Mouse (Mus musculus) urinary bladder, postnatal 36 days (tissue): ENCODE measurements around the gene Fabp2.
"Not testable (repeated sequence)": the region's sequence is repeated elsewhere in the genome, so short reads cannot be mapped to it uniquely, and the experiment has no call there.

Experiments
- DNase-seq, 2 experiments: peaks; one replicate each; pipeline ENCODE4 v3.0.0; 2022; ENCODE audit warnings: low spot score in 2 of 2, mixed read lengths in 1 of 2

Gene Fabp2

DNA sequence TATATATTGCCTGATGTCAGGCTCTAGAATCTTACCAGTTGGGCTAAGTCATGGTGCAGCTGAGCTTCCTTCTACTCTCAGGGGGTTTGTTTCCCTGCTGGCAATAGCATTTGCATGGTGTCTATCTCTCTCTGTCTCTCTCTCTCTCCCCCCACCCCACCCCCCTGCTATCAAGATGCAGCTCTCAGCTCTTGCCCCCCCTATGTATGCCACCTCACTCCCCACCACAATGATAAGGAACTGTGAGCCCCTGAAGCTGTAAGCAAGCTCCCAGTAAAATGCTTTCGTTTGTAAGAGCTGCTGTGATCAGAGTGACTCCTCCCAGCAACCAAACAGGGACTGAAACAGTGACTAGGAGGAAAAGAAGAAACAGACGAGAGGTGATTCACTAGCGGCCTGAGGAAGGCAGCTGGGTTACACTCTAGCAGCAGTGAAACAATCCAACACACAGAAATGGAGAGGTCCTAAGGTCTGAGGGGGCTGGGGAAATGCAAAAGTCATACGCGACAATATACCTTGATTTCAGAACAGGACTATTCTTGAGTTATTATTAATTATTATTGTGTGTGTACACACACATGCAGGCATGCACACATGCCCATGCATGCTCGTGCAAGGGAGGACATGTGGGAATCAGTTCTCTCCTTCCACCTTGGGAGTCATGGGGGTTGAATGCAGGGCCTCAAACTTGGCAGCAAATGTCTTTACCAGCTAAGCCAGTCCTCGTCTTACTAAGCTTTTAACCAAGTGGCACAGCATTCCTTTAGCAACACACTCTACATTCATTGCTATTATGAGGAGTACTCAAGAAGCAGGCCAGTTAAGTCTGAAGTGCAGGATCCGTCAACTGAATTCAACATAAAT is 25.9 kb downstream of the Fabp2 start:
- peak; percentile 51 to 64 for DNase-seq

DNA sequence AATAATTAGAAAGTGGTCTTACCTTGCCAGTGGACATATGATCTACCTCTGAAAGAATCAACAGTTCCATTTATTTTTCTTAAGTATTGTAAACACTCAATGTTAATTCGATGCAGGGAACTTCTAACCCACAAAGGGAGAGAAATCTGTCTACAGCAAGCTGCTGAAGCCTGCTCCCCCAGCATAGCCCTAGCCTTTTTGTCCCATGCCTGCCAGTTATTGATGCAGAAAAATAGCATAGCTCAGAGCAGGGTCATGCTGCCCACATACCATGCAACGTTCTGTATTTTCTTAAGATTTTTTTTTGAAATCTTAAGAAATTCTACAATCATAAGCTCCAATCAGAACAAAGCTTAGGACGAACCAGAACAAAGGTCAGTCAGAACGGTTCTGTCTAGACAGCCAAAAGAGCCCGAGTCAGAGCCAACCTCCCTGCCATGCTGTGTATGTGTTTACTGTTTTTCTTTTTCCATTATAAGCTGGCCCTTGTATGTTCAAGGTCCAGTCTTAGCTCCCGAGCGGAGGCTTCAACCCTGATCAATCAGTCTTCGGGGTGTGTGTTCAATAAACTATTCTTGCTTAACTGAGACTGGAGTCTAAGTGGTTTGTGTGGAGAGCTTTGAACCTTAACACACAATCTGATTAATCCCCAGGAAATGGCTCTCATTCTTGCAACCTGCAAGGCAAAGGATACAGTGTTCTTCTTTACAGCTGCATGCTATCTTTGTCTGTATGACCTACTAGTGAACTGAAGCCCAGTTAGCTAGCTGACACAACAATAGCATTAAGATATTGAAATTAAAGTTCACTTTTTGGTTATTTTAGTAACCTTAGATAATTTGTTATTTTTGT is 27.0 kb downstream of the Fabp2 start:
- no peak for DNase-seq

DNA sequence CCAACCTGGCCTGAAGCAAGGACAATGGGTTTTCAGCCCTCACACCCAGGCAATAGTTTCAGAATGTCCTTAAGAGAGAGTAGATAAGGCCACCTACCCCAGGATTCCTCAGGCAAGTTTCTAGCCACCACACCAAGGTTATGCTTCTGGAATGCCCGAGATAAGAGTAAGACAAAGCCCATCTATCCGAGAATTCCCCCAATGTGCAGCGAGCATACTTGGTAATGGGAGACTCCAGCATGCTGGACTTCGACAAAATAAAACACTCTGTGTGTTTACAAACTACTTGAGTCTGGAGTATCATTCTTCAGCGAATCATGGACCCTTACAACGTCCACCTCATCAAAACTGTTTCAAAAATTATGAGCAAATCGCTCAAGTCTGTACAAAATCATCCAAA is 28.3 kb downstream of the Fabp2 start:
- no peak for DNase-seq

DNA sequence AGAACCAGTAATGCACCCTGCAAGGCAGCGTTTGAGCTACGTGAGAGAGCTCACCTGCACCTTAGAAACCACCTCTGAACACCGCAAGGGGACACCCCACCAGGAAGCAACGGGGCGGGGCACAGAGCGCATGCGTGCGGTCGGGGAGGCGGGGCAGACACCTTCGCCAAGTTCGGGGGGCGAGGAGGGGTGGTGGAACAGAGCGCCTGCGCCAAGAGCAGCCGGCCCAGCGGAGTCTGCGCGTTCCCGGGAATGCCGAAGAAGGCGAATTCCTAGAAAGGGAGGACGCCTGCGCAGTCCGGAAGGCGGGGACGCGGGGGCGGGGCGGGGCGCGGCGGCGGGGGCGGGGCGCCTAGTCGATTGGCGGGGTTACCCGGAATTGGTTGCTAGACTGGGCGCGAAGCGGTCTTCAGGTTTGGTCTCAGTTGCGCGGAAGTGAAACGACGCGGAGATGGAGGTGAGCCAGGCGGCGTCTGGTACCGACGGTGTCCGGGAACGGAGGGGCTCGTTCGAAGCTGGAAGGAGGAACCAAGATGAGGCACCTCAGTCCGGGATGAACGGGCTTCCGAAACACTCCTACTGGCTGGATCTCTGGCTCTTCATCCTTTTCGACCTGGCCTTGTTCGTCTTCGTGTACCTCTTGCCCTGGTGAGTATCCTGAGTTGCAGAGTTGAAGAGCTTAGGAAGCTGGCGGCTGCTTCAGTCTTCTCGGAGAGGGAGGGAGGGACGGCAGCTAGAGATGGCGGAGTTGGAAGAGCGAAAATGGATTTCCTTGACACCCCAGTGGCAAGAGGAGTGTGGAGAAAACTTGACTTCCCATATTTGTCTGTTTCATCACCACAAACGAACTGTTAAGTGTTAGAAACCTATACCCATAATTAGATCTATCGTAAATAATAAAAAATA is 29.4 kb downstream of the Fabp2 start, which contains the start of gene 1810037I17Rik:
Gene 1810037I17Rik (plus strand): TSS at position 195 of the 906 bp plus-strand sequence.
- DNase-seq = peak; percentile 96 to 98

DNA sequence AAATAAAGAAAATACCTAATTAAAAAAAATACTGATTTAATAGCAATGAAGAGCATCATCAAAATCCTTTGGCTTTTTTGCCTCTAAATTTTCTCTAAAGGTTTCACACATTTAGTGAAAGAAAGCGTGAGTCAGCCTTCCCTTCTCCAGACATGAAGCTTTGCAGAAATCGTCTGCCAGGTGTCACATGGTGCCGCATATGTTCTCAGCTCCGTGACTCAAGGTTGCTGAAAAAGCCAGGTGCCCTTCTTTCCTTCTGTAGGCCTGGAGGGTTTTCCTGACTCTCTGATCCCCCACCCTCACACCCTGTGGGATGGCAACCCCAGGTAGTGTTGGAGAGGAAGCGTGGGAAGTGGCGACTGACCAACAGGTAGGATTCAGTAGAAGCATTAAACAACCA is 34.9 kb downstream of the Fabp2 start:
- no peak for DNase-seq

DNA sequence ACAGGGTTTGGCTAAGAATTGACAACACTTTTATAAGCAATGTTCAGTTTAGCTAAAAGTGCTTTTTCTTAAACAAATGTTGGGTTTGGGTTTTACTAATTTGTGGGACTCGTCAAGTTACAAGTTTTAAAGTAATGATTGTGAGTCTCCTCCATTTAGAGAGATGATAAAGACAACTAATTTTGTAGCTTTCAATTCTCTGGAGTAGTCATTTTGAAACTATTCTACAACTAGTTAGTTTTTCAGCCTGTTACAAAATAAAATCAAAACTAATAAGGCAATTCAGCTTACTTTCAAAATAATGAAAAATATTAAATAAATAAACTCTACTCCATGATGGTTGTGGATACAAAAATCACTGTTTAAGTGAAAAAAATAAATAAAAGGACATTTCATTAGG is 37.6 kb downstream of the Fabp2 start:
- DNase-seq = no peak

DNA sequence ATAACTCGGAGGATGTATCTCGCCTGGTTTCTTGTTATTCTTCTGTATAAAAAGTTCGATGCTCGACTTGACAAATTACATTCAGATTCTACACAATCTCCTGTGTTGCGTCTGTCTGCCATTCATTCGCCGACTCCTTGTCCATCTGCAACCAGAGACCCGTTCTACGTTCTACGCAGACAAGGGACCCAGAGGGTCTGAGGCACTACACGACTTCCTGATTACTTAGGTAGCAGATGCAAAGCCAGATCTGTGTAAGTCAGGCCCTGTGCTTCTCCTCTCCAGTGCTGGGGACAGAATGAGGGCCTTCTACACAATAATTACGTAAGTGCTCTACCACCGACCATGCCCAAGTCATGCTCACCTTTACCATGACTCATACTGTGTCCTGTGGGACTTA is 42.3 kb downstream of the Fabp2 start:
- DNase-seq = not testable (repeated sequence)

DNA sequence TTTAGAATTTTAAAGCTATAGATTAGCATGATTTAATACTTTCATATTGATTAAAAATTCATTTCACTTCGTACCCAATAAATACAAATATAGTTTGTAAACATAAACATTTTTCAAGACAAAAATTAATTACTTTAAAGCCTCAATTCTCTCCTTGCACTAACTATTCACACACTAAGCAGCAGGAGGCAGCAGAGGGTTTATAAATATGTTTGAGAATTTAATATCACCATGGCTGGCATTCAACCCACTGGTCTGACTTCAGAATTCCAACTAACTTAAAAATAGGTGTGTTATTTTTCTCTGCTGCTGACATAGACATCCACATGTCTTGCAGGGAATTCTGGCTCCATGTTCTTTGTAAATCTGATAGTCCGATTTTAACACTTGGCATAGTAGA is 44.3 kb downstream of the Fabp2 start:
- DNase-seq = peak in 1 of 2 experiments; percentile 21

DNA sequence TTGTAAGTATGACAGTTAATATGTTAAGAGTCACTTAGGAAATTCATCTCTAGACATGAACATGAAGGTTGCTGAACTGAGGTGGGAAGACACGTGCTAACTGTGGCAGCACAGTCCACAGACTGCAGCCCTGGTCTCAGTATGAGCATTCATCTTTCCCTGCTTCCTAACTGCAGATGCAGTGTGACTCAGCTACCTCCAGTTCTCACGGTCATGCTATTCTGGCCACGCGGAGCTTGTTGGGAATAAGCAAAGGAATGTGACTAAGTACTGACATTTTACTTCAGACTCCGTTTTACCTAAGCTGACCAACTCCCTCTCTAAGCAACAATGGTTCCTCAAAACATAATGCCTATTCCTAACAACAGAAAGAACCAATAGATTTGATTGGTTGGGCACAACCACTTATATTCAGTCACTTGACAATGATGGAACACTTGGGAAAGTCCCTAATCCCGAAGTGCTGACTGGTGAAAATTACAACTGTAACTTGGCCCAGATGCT is 48.6 kb downstream of the Fabp2 start:
- no peak for DNase-seq
